Mouse (Mus musculus) G1E (cell line): ENCODE results near the gene Gm45716.

Source experiments
- CTCF ChIP-seq: IDR thresholded peaks from 2 replicates; pipeline ENCODE4 v1.5.1; 2012; ENCODE audit warnings: low read depth, low read length, inconsistent platforms, mixed read lengths
- POLR2AphosphoS5 ChIP-seq: IDR thresholded peaks from 2 replicates; pipeline ENCODE4 v1.6.1; 2012; ENCODE audit warnings: low read depth, low read length, inconsistent platforms; ENCODE audit not compliant: insufficient replicate concordance

DNA sequence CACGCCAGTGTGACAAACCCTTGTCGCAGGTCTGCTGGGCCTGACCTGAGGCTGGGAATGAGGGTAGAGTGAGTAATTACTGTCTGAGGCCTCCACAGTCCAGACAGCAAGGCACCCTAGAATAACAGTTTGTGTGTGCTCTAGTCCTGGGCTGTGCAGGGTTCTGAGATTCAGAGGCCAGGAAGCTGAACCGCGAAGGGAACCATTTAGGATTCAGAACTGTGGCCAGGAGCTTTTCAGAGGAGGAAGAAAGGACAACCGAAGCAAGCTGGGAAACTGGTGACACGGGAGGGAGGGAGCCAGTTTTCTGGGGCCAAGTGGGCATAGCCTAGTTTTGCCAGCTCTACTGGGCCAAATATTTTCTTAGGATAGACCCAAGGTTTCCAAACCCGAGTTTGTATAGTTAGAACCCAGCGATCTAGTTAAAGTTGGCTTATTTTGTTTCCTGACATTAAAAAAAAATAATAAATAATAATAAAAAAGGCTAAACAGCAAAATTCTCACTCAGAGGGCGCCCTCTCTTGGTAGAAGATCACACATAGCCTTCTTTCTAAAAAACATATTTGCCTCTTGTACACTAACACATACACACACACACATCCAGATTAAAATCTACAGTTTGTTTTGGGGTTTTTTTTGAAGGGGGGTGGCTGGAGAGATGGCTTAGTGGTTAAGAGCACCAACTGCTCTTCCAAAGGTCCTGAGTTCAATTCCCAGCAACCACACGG is 19.0 kb upstream of the Gm45716 start:
- no peak for TF ChIP-seq CTCF
- TF ChIP-seq POLR2AphosphoS5 = no peak
